Mouse (Mus musculus) stomach, postnatal 0 days (tissue): ENCODE results near the gene Nemp1. TPM values are rescaled to one million over a fixed set of nuclear protein-coding genes. Genes with fewer than 3 reads are reported as not detected.

Source experiments
- ATAC-seq: fragments of 200-750 bp; cut with Nextera tagmentation; 2 replicates; pipeline ENCODE4 v1.8.0; 2017; ENCODE audit not compliant: low FRiP score, low TSS enrichment
- DNase-seq: peaks from one replicate; pipeline ENCODE4 v3.0.0-alpha.2; 2016; ENCODE audit warnings: low spot score
- H3K27ac ChIP-seq: fragments of 300-500 bp; sonication (generic); replicated peaks from 2 replicates; pipeline ENCODE4 v1.5.1; 2014; ENCODE audit warnings: mild to moderate bottlenecking, control low read depth
- H3K27me3 ChIP-seq: fragments of 300-500 bp; sonication (generic); 2 replicates; pipeline ENCODE4 v1.6.1; 2014; ENCODE audit warnings: low read length; ENCODE audit not compliant: control insufficient read depth, insufficient read depth
- H3K36me3 ChIP-seq: fragments of 300-500 bp; sonication (generic); 2 replicates; pipeline ENCODE4 v1.6.1; 2014; ENCODE audit warnings: low read length, mixed read lengths; ENCODE audit not compliant: control insufficient read depth, insufficient read depth
- H3K4me1 ChIP-seq: fragments of 300-500 bp; sonication (generic); replicated peaks from 2 replicates; pipeline ENCODE4 v1.6.1; 2014; ENCODE audit warnings: antibody characterized with exemption; ENCODE audit not compliant: control insufficient read depth, insufficient read depth
- H3K4me2 ChIP-seq: fragments of 300-500 bp; sonication (generic); replicated peaks from 2 replicates; pipeline ENCODE4 v1.6.1; 2014; ENCODE audit warnings: low read depth, mild to moderate bottlenecking, control low read depth, moderate library complexity
- H3K4me3 ChIP-seq: fragments of 300-500 bp; sonication (generic); 2 replicates; pipeline ENCODE4 v1.5.1; 2014; ENCODE audit warnings: low read depth, low read length, control low read depth
- H3K9ac ChIP-seq: fragments of 300-500 bp; sonication (generic); 2 replicates; pipeline ENCODE4 v1.6.1; 2014; ENCODE audit warnings: mild to moderate bottlenecking, low read length, control low read depth, mixed read lengths
- H3K9me3 ChIP-seq: fragments of 300-500 bp; sonication (generic); 2 replicates; pipeline ENCODE4 v1.6.1; 2016; ENCODE audit warnings: low read length; ENCODE audit not compliant: control insufficient read depth
- CTCF ChIP-seq: IDR thresholded peaks from 2 replicates; pipeline ENCODE4 v1.5.1; 2016; ENCODE audit warnings: antibody characterized with exemption, low read depth, mild to moderate bottlenecking, moderate library complexity
- EP300 ChIP-seq: optimal IDR thresholded peaks from 2 replicates; pipeline ENCODE3; 2016; ENCODE audit warnings: antibody characterized with exemption
- WGBS: fragments of 180-500 bp; shearing (Covaris S2); extraction: QIAGEN DNeasy Blood & Tissue Kit; methylation state at CpG from one replicate; pipeline ENCODE4 v1.1.7; 2014; 5-methylcytosine and 5-hydroxymethylcytosine counted together
- polyA plus RNA-seq: library from polyadenylated mRNA; unstranded; fragments of >200 nt; fragmentation: Nextera tagmentation; extraction: Ambion mirVana; gene quantifications from 2 replicates; pipeline ENCODE4 v1.2.1, GENCODE M21; 2015

Nemp1 gene
- polyA plus RNA-seq, 1 experiment from 2014 or later = 4.1 TPM

DNA sequence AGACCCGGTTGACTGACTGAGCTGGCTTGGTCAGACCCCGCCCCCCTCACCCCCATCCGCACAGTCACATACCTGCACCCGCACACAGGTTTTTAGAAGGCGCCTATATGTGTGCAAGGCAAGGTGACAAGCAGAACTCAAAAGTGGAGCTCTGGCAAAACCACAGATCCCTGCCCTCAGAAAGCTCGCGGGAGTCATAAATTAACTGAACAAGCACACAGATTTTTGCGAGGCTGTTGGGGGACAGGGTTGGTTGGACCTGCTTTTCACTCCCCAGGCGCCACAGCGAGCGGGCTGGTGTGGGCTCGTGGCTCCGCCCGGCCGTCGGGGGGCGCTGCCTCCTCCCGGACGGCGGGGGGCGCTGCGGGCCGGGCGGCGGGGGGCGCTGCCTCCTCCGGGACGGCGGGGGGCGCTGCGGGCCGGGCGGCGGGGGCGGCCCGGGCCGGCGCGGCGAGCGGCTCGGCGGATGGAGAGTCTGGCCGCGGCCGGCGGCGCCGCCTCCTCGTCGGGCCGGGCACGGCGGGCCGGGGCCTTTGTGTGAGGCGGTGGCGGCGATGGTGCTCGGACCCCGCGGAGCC, 72.5 kb downstream of the Nemp1 start, which contains the start of gene Zbtb39:
TSS of gene Zbtb39 (plus strand) at position 456 of the 578 bp plus-strand sequence.
- peak within 1 kb of the TSS; percentile 96 for H3K9ac ChIP-seq

DNA sequence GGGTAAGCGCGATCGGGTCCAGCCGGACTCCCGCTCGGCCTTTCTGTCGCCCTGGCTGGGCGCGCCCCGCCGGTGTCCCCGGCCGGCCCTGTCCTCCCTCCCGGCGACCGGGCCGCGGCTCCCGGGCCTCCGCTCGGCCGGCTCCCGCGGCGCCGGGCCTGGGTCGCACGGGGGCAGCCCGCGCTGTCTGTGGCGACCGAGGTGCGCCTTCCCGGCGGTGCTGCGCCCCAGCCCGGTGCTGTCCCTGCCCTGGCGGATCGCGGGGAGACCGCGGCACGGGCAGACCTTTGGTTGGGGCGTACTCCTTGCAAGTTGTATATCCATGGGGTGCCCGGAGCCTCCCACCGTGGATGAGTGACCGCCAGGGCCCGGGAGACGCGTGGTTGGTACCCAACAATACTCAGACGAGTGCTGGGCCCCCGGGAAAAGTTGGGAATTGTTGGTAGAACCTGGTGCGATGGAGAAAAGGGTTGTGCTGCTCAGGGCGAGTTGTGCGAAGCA, 73.0 kb downstream of the Nemp1 start:
- H3K9me3 ChIP-seq = no peaks in the 10 kb centered on the region
- H3K4me1 ChIP-seq = no peaks in the 10 kb centered on the region
- ATAC-seq (peak; percentile 42), DNase-seq (peak; percentile 64)
- H3K27ac ChIP-seq = peak overlapping the region; percentile 94
- H3K36me3 ChIP-seq = peaks cover 20% of the 10 kb centered on the region
- H3K4me2 ChIP-seq = peak overlapping the region; percentile 75
- under 1% methylated on average over 29 of the region's 55 CpGs for WGBS
- peak overlapping the region; percentile 96 for H3K9ac ChIP-seq
- H3K4me3 ChIP-seq = peak overlapping the region; percentile 93
- no peaks in the 10 kb centered on the region for H3K27me3 ChIP-seq
- peak; percentile 12; the same call in 1 of the 2 replicates for TF ChIP-seq CTCF
- TF ChIP-seq EP300 = no peak

More for the DNA sequence above, 72.5 kb downstream of the Nemp1 start, which contains the start of gene Zbtb39:
- peak within 1 kb of the TSS; percentile 93 for H3K4me3 ChIP-seq
- peak; percentile 73 for ATAC-seq
- no peaks in the 10 kb centered on the region for H3K27me3 ChIP-seq
- H3K9me3 ChIP-seq = no peaks in the 10 kb centered on the region
- H3K4me2 ChIP-seq = peak within 1 kb of the TSS; percentile 75
- TF ChIP-seq CTCF (peak; percentile 63), EP300 (no peak)
- H3K4me1 ChIP-seq = no peaks in the 10 kb centered on the region
- peak; percentile 87 for DNase-seq
- 5% methylated on average over 9 of the region's 61 CpGs for WGBS
- H3K27ac ChIP-seq = peak within 1 kb of the TSS; percentile 94
- peaks cover 16% of the 10 kb centered on the region for H3K36me3 ChIP-seq

DNA sequence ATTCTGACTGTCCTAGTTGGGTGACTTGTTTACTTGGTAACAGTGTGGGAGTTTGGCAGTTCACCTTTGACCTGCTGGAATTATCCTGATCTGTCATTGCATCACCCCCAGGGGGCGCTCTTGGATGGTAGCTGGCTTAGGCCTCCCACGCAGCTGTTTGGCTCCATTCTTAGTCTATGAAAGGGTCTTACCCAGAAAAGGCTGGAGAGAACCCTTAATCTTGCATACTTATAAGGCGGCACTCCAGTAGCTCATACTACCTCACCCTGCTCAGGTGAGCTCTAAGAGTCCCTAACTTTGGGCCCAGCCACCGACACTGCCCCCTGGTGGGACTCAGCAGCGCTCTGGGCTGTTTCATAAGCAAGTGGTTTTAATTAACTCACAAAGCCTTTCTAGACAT, 78.0 kb downstream of the Nemp1 start:
- Histone ChIP-seq H3K4me1 (no peaks in the 10 kb centered on the region), H3K4me2 (no peak overlapping the region), H3K36me3 (peaks cover 22% of the 10 kb centered on the region), H3K27ac (no peak overlapping the region), H3K4me3 (no peak overlapping the region), H3K27me3 (no peaks in the 10 kb centered on the region), H3K9me3 (no peaks in the 10 kb centered on the region), H3K9ac (no peak overlapping the region)
- ATAC-seq = peak; percentile 40; the same call in 1 of the 2 replicates
- DNase-seq = peak; percentile 54
- 66% methylated on average over 5 of the region's 5 CpGs for WGBS
- no peak for TF ChIP-seq EP300
- peak; percentile 73 for TF ChIP-seq CTCF

DNA sequence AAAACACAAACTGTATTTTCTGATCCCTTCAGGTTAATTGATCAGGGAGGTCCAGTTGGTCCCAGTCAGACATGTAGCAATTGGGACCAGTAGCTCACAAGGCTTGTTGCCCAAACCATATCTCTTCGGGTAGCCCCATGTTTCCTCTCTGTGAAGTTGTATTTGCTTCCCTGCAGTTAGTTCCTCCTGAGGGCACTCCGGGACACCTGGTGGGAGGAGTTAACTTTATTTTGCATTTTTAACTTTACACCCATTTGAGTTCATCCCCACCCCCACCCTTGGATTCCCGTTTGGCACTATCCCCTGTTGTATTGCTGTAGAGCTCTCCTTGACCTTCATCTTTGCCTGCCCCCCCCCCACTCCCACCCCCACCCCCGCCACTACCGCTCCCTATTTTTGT, 79.2 kb downstream of the Nemp1 start:
- no peak for DNase-seq
- Histone ChIP-seq H3K4me1 (no peaks in the 10 kb centered on the region), H3K27ac (no peak overlapping the region), H3K27me3 (no peaks in the 10 kb centered on the region), H3K9me3 (no peaks in the 10 kb centered on the region), H3K36me3 (peaks cover 22% of the 10 kb centered on the region), H3K4me2 (no peak overlapping the region), H3K9ac (no peak overlapping the region), H3K4me3 (no peak overlapping the region)
- ATAC-seq = no peak
- TF ChIP-seq CTCF = no peak
- WGBS = 65% methylated on average over 5 of the region's 5 CpGs

DNA sequence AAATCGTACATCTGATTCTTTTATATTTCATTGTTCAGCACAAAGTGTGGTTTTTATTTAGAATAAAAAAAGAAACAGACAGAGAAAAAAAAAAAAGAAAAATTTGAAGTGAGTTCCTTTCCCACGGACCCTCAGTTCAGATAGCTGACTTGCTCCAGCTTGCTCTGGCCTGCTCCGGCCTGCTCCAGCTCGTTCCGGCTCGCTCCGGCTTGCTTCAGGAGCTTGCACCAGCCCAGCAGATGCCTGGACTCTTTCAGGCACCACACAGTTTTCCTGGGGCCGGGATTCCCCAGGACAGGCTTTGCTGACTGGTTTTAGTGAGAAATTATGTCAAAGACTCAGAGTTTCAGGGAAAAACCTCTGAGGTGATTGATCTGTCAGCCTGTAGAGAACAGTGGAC, 80.6 kb downstream of the Nemp1 start:
- no peak for ATAC-seq
- TF ChIP-seq CTCF = no peak
- no peak for TF ChIP-seq EP300
- H3K36me3 ChIP-seq = peaks cover 22% of the 10 kb centered on the region

DNA sequence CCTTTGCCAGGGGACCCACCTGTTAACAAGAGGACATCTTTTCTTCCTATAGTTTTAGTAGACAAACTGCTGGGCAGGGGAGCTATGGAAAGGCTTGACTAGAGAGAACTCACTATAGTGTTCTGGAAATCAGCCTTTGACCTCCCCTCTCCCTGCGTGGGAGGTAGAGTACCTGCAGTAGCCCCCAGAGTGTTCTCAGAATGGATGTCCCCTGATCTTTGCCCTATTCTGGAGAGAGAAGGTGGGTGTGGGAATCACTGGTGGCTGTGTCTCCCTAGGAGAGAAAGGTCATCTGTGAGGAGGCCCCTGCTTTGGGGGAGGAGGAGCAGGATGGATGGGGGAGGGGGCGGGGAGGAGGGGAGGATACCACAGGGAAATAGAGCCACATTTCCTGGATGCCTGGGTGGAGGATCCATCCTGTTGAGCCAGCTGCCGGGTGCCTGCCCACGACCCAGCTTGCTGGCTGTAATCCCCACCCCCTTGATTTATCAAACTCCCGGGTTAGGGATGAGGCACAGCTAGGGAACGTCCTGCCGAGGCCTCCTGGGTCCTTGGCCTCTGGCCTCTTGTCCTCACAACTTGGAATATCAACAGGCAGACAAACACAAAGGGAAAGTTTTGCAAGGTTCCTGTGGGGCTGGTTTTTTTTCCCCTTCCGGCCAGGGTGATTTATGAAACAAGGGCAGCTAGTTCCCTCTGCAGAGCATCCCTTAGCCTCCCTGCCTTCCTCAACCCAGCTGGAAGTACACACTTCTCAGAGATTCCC, 82.3 kb downstream of the Nemp1 start:
- Histone ChIP-seq H3K9ac (no peak overlapping the region), H3K36me3 (peaks cover 7% of the 10 kb centered on the region), H3K9me3 (no peaks in the 10 kb centered on the region), H3K4me1 (no peaks in the 10 kb centered on the region), H3K4me2 (no peak overlapping the region; the same call in 1 of the 2 replicates), H3K27ac (no peak overlapping the region), H3K27me3 (no peaks in the 10 kb centered on the region), H3K4me3 (no peak overlapping the region)
- TF ChIP-seq CTCF = no peak
- no peak for TF ChIP-seq EP300
- WGBS = 10% methylated on average over 7 of the region's 8 CpGs
- DNase-seq (no peak), ATAC-seq (no peak; the same call in 1 of the 2 replicates)

More for the DNA sequence above, 80.6 kb downstream of the Nemp1 start:
- WGBS = 84% methylated on average over 8 of the region's 8 CpGs
- no peak overlapping the region for H3K4me3 ChIP-seq
- DNase-seq = no peak
- no peak overlapping the region for H3K27ac ChIP-seq
- no peaks in the 10 kb centered on the region for H3K27me3 ChIP-seq
- H3K4me2 ChIP-seq = no peak overlapping the region
- no peaks in the 10 kb centered on the region for H3K9me3 ChIP-seq
- H3K4me1 ChIP-seq = no peaks in the 10 kb centered on the region
- no peak overlapping the region for H3K9ac ChIP-seq
